Mouse (Mus musculus) ES-Bruce4 (cell line): ENCODE data around the gene Polr2g. TPM values are rescaled to one million over a fixed set of nuclear protein-coding genes. Genes with fewer than 3 reads are reported as not detected.

Experiments used
- H3K27ac ChIP-seq: 2 replicates; pipeline ENCODE4 v1.5.1; 2012; ENCODE audit warnings: low read length, inconsistent platforms; ENCODE audit not compliant: insufficient read depth
- H3K27me3 ChIP-seq: 2 replicates; pipeline ENCODE4 v1.6.1; 2012; ENCODE audit warnings: mild to moderate bottlenecking, low read length, inconsistent platforms; ENCODE audit not compliant: control insufficient read depth, poor library complexity, insufficient read depth, severe bottlenecking
- H3K36me3 ChIP-seq: 2 replicates; pipeline ENCODE4 v1.6.1; 2012; ENCODE audit warnings: inconsistent platforms, mild to moderate bottlenecking, low read length, moderate library complexity; ENCODE audit not compliant: control insufficient read depth, poor library complexity, insufficient read depth, severe bottlenecking
- H3K4me1 ChIP-seq: one replicate; pipeline ENCODE4 v1.8.1; 2011; ENCODE audit warnings: low read length; ENCODE audit not compliant: control insufficient read depth, insufficient read depth
- H3K4me3 ChIP-seq: 2 replicates; pipeline ENCODE4 v1.5.1; 2011; ENCODE audit warnings: low read depth, mild to moderate bottlenecking, low read length
- H3K9ac ChIP-seq: 2 replicates; pipeline ENCODE4 v1.6.1; 2012; ENCODE audit warnings: low read depth, mild to moderate bottlenecking, inconsistent platforms; ENCODE audit not compliant: poor library complexity, severe bottlenecking
- H3K9me3 ChIP-seq: replicated peaks from 2 replicates; pipeline ENCODE4 v1.6.1; 2012; ENCODE audit warnings: mild to moderate bottlenecking, low read length, inconsistent platforms; ENCODE audit not compliant: control insufficient read depth, poor library complexity, insufficient read depth, severe bottlenecking
- CTCF ChIP-seq: IDR thresholded peaks from one replicate; pipeline ENCODE4 v1.8.1; 2011; ENCODE audit warnings: low read depth, low read length
- EP300 ChIP-seq: IDR thresholded peaks from 2 replicates; pipeline ENCODE4 v1.6.1; 2011; ENCODE audit warnings: low read depth, low read length; ENCODE audit not compliant: insufficient read depth
- POLR2A ChIP-seq: IDR thresholded peaks from one replicate; pipeline ENCODE4 v1.8.1; 2011; ENCODE audit warnings: low read length; ENCODE audit not compliant: insufficient read depth
- polyA plus RNA-seq: library from polyadenylated mRNA; stranded (reverse); fragments of >200 nt; gene quantifications from 2 replicates; pipeline ENCODE4 v1.2.4, GENCODE M21; 2011; ENCODE audit warnings: low read depth; ENCODE audit not compliant: missing spikeins, insufficient read depth, insufficient read length

The Polr2g gene
- polyA plus RNA-seq, 1 experiment, result 103 TPM

DNA sequence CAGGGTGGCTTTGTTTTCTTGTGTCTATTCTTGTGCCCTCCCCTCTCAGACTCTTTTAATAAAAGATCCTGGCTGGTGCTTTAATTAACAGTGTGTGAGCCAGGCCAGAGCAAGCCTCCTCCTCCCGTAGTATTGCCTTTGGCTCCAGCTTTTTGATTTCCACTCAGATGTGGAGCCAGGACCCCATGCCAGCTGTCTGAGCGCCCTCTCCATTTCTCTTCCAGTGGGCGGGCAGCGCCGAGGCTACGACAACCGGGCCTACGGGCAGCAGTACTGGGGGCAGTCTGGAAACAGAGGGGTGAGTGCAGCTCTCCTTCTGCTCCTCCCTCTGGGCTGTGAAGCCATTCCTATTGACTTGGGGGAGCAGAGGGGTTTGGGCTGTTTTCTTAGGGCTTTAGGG lies 32.3 kb upstream of the Polr2g start:
- Histone ChIP-seq H3K9me3 (no peaks in the 10 kb centered on the region), H3K27ac (no peak overlapping the region), H3K36me3 (peaks cover 85% of the 10 kb centered on the region), H3K27me3 (no peaks in the 10 kb centered on the region), H3K4me3 (no peak overlapping the region), H3K4me1 (no peaks in the 10 kb centered on the region), H3K9ac (no peak overlapping the region)
- TF ChIP-seq POLR2A (no peak), CTCF (no peak), EP300 (no peak)

DNA sequence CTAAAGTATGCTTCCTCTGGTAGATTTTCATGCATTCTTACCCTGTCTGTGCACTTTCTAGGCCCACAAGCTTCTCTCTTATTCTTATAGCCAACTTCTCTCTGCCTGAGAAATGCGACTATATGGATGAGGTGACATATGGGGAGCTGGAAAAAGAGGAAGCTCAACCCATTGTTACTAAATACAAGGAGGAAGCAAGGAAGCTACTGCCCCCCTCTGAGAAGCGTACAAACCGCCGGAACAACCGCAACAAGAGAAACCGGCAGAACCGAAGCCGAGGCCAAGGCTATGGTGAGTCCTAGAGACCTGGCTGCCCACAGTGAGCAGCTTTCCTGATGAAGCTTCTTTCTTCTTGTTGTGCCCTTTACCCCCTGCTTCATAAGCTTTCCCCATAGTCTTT lies 31.3 kb upstream of the Polr2g start, which contains the start of gene AC129217.1:
AC129217.1 (plus strand) TSS at position 114 of the 400 bp plus-strand sequence.
- TF ChIP-seq CTCF, result no peak
- no peak for TF ChIP-seq EP300
- TF ChIP-seq POLR2A, result no peak
- H3K27me3 ChIP-seq, result no peaks in the 10 kb centered on the region
- no peak within 1 kb of the TSS for H3K27ac ChIP-seq
- H3K9ac ChIP-seq, result no peak within 1 kb of the TSS
- peaks cover 94% of the 10 kb centered on the region for H3K36me3 ChIP-seq
- no peak within 1 kb of the TSS for H3K4me3 ChIP-seq
- H3K9me3 ChIP-seq, result no peaks in the 10 kb centered on the region
- no peaks in the 10 kb centered on the region for H3K4me1 ChIP-seq

DNA sequence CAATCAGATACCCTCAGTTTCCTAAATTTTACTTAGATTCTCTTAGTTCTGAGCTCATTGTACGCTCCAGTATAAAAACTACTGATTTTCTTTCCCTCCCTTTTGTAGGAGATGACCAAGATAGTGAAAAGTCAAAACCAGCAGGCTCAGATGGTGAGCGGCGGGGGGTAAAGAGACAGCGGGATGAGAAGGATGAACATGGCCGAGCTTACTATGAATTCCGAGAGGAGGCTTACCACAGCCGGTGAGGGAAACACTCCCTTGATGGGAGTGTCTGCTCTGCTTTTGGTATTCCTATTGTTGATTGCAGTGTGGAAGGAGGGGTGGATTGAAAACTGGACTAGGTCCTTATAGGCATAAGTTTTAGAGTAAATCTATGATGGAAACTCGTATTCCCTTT lies 24.3 kb upstream of the Polr2g start:
- Histone ChIP-seq H3K9me3 (no peaks in the 10 kb centered on the region), H3K27ac (no peak overlapping the region), H3K36me3 (peaks cover 50% of the 10 kb centered on the region), H3K9ac (peak overlapping the region; percentile 7; the same call in 1 of the 2 replicates), H3K4me3 (no peak overlapping the region), H3K4me1 (peaks cover 2% of the 10 kb centered on the region), H3K27me3 (no peaks in the 10 kb centered on the region)
- TF ChIP-seq POLR2A, result no peak
- TF ChIP-seq EP300, result no peak
- no peak for TF ChIP-seq CTCF

DNA sequence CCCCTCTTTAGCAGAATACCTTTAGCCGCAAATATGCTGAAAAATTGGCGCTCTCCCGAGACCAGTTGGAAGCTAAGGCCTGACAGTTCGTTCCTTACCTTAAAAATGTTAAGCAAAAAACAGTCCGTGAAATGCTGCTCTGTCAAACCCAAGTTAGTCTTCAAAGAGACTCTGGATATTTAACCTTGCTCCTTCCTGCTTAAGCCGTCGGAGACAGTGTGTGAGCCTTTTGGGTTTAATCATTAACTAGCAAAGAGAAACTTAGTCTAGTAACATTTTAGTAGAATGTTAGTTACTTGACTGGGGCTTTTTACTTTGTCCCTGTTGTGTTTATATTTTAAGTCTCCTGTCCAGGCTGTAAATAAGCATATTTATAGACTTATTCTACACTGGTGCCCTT lies 22.8 kb upstream of the Polr2g start:
- Histone ChIP-seq H3K9ac (peak overlapping the region; percentile 91), H3K36me3 (peaks cover 45% of the 10 kb centered on the region), H3K27ac (no peak overlapping the region), H3K9me3 (no peaks in the 10 kb centered on the region), H3K4me1 (peaks cover 2% of the 10 kb centered on the region), H3K27me3 (no peaks in the 10 kb centered on the region), H3K4me3 (peak overlapping the region; percentile 90)
- TF ChIP-seq CTCF, result no peak
- TF ChIP-seq EP300, result no peak

DNA sequence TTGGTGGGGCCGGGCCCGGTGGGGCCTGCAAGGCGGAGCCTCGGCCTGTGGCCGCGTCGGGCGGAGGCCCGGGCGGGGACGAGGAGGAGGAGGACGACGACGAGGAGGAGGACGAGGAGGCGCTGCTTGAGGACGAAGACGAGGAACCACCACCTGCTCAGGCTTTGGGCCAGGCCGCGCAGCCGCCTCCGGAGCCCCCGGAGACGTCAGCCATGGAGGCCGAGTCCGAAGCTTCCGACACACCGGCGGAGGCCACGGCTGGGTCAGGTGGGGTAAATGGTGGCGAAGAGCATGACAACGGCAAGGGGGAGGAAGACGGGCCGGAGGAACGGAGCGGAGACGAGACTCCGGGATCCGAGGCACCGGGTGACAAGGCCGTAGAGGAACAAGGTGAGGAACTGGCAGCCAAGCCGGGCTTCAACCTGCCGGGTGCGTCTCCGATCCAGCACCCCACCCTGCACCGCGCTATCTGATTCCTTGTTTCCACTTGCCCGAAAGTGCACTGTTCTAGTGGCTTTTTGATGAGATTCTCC lies 22.1 kb upstream of the Polr2g start:
- Histone ChIP-seq H3K4me3 (peak overlapping the region; percentile 90), H3K27ac (peak overlapping the region; percentile 71), H3K9ac (peak overlapping the region; percentile 91), H3K9me3 (no peaks in the 10 kb centered on the region), H3K4me1 (peaks cover 2% of the 10 kb centered on the region), H3K27me3 (no peaks in the 10 kb centered on the region), H3K36me3 (peaks cover 44% of the 10 kb centered on the region)
- TF ChIP-seq EP300, result no peak
- no peak for TF ChIP-seq CTCF
- TF ChIP-seq POLR2A, result no peak

DNA sequence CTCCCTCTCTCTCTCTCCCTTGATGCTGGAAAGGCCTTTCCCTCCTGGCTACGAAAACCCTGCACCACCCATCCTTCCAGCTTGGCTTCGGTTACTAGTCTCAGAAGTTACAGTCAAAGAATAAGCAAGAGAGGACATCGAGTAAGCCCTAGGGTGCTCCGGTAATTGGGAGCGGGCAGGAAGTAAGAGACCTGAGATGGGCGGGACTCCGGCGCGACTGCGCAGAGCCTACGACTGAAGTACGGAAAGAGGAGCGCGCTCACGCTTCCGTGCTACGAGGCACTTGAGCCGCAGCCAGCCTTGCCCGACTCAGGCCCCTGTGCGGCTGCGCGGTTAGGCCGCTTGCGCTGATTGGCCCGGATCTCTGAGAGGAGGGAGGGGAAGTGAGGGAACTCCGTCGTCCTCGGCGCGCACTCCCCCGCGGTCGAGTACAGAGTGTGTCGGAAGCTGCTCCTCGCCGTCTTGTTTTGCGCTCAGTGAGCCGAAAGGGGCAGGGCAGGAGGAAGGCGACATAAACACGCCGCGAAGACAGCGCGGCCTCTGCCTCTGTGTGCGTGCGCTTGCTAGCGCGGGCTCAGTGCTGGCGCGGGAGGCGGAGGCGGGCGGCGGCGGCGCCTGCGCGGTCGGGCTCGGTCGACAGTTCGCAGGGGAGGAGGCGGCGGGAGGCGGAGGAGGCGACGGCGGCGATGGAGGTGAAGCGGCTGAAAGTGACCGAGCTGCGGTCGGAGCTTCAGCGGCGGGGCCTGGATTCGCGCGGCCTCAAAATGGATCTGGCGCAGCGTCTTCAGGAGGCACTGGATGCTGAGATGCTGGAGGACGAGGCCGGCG lies 21.4 kb upstream of the Polr2g start, which contains the start of gene Hnrnpul2:
Hnrnpul2 (plus strand) TSS at position 415 of the 828 bp plus-strand sequence.
- H3K4me1 ChIP-seq, result peaks cover 2% of the 10 kb centered on the region

More for the DNA sequence above, 21.4 kb upstream of the Polr2g start, which contains the start of gene Hnrnpul2:
- no peak for TF ChIP-seq EP300
- no peak for TF ChIP-seq CTCF
- peak; percentile 87 for TF ChIP-seq POLR2A
- Histone ChIP-seq H3K4me3 (peak within 1 kb of the TSS; percentile 92), H3K9me3 (no peaks in the 10 kb centered on the region), H3K27ac (peak within 1 kb of the TSS; percentile 96), H3K36me3 (peaks cover 43% of the 10 kb centered on the region), H3K9ac (peak within 1 kb of the TSS; percentile 91), H3K27me3 (no peaks in the 10 kb centered on the region)
